Mouse (Mus musculus): ENCODE measurements around the gene Gm13271. TPM values are rescaled to one million over a fixed set of nuclear protein-coding genes. Genes with fewer than 3 reads are reported as not detected.
"Not testable (repeated sequence)": the region's sequence is repeated elsewhere in the genome, so short reads cannot be mapped to it uniquely, and the experiment has no call there.

The Gm13271 gene
- total and polyA plus RNA-seq, 2 experiments from 2014 or later = not detected

DNA sequence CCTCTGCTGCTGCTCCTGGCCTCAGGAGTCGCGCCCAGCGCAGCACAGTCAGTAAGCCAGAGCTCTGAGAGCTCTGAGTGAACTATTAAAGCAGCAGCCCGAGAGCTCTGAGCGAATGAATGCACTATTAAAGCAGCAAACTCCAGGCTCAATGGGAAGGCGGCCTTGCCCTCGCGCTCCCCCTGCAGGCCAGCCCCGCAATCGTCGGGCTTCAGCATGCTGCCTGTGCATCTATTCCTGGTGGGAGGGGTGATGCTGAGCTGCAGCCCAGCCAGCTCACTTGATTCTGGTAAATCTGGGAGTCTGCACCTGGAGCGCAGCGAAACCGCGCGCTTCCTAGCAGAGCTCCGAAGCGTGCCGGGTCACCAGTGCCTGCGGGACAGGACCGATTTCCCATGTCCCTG lies 3.0 kb downstream of the Gm13271 start:
- peak overlapping the region; percentile 58 for H3K4me2 ChIP-seq (ENCODE audit: low read depth, low read length)
- ATAC-seq (ENCODE audit: insufficient read depth, low read depth) (peak; percentile 100), DNase-seq (ENCODE audit: low spot score) (peak; percentile 89)
- H3K4me1 ChIP-seq (ENCODE audit: control insufficient read depth, insufficient read depth); H3K36me3 ChIP-seq (replicated peaks; ENCODE audit: control insufficient read depth, insufficient read depth, low read length); H3K27me3 ChIP-seq (ENCODE audit: control insufficient read depth, insufficient read depth, low read length); H3K9me3 ChIP-seq (replicated peaks; ENCODE audit: control insufficient read depth, low read length): not testable (repeated sequence)
- peak overlapping the region; percentile 52 for H3K4me3 ChIP-seq (ENCODE audit: low read depth, low read length)
- WGBS = under 1% methylated on average over 18 of the region's 21 CpGs
- TF ChIP-seq CTCF (IDR thresholded peaks at IDR 0.05; ENCODE audit: low read depth) = peak; percentile 60
- peak overlapping the region; percentile 89 for H3K27ac ChIP-seq (ENCODE audit: low read depth)
- H3K9ac ChIP-seq (replicated peaks; ENCODE audit: low read depth, low read length) = peak overlapping the region; percentile 61; the same call in 1 of the 2 replicates

DNA sequence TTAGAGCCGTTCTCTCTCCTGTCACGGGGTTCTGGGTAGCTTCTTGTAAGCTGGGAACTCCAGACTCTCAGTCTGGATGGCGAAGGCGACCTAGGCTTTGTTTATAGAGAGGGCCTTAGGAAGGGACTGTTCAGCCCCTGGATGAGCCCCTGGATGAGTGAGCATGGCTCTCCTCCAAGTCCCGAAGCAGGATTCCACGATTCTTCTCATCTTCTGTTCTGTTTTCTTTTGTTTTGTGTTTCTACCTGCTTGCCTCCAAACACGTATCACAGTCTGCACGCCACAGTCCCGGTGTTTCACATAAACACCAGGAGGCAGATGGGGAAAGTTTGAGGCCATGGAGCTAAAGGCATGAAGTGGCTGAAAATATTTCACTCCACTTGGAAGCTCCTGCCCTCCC lies 4.1 kb downstream of the Gm13271 start:
- DNase-seq (ENCODE audit: low spot score) = not testable (repeated sequence)

DNA sequence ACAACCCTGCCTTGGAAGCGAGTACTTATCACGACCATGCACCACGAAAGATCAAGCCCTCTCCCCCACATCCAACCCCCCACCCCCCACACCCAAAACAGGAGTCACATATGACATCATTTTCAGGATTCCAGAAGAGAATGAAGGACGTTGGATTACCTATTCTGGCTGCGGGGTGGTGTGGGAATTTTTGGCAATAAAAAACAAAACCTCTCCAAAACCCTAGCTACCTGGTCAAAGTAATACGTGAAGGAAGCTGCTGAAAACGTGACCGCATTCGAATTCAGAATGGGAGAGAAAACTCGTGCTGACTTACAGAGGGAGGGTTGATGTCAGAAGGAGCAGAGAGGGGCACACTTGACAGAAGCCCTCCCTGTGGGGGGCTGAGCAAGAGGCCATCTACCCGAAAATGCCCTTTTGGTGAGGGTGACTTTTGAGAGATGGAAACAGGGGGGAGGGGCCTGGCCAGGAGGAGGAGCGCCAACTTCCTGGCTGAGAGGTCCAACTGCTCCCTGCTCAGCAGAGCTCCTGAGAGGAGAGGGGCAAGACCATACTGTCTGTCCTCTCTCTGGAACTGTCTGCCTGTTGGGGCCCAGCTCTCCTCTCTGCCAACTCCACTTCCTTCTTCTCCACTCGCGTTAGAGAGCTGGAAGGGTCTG lies 5.1 kb downstream of the Gm13271 start, which contains the start of gene Gm13283:
TSS of gene Gm13283 (plus strand) at position 510 of the 659 bp plus-strand sequence.
- H3K27ac ChIP-seq (ENCODE audit: low read depth) = peak within 1 kb of the TSS; percentile 78; the same call in 1 of the 2 replicates
- peak within 1 kb of the TSS; percentile 37 for H3K4me3 ChIP-seq (ENCODE audit: low read depth, low read length)
- not testable (repeated sequence) for DNase-seq (ENCODE audit: low spot score); ATAC-seq (ENCODE audit: insufficient read depth, low read depth); H3K9me3 ChIP-seq (replicated peaks; ENCODE audit: control insufficient read depth, low read length); H3K4me1 ChIP-seq (ENCODE audit: control insufficient read depth, insufficient read depth); H3K36me3 ChIP-seq (replicated peaks; ENCODE audit: control insufficient read depth, insufficient read depth, low read length); H3K9ac ChIP-seq (replicated peaks; ENCODE audit: low read depth, low read length); H3K27me3 ChIP-seq (ENCODE audit: control insufficient read depth, insufficient read depth, low read length)
- H3K4me2 ChIP-seq (ENCODE audit: low read depth, low read length) = peak within 1 kb of the TSS; percentile 37
- 30% methylated on average over 6 of the region's 14 CpGs for WGBS

More for the DNA sequence above, 4.1 kb downstream of the Gm13271 start:
- not testable (repeated sequence) for H3K36me3 ChIP-seq (replicated peaks; ENCODE audit: control insufficient read depth, insufficient read depth, low read length); H3K9me3 ChIP-seq (replicated peaks; ENCODE audit: control insufficient read depth, low read length); H3K4me2 ChIP-seq (ENCODE audit: low read depth, low read length); H3K4me3 ChIP-seq (ENCODE audit: low read depth, low read length); H3K9ac ChIP-seq (replicated peaks; ENCODE audit: low read depth, low read length); H3K27me3 ChIP-seq (ENCODE audit: control insufficient read depth, insufficient read depth, low read length); H3K27ac ChIP-seq (ENCODE audit: low read depth); H3K4me1 ChIP-seq (ENCODE audit: control insufficient read depth, insufficient read depth); ATAC-seq (ENCODE audit: insufficient read depth, low read depth)
- 72% methylated on average over 9 of the region's 9 CpGs for WGBS

DNA sequence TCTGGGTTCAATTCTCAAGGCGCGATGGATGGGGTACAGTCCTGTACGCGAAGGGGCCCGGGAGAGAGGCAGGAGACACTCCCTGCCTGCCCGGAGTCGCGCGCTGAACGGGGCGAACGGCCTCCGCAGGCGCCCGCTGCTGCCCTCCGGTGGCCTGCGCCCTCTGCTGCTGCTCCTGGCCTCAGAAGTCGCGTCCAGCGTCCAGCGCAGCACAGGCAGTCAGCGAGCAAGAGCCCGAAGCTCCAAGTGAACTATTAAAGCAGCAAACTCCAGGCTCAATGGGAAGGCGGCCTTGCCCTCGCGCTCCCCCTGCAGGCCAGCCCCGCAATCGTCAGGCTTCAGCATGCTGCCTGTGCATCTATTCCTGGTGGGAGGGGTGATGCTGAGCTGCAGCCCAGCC lies 5.8 kb downstream of the Gm13271 start:
- under 1% methylated on average over 23 of the region's 28 CpGs for WGBS
- not testable (repeated sequence) for ATAC-seq (ENCODE audit: insufficient read depth, low read depth); H3K4me1 ChIP-seq (ENCODE audit: control insufficient read depth, insufficient read depth); H3K9ac ChIP-seq (replicated peaks; ENCODE audit: low read depth, low read length); H3K27me3 ChIP-seq (ENCODE audit: control insufficient read depth, insufficient read depth, low read length); H3K36me3 ChIP-seq (replicated peaks; ENCODE audit: control insufficient read depth, insufficient read depth, low read length); H3K9me3 ChIP-seq (replicated peaks; ENCODE audit: control insufficient read depth, low read length)
- peak overlapping the region; percentile 37 for H3K4me3 ChIP-seq (ENCODE audit: low read depth, low read length)
- peak overlapping the region; percentile 37 for H3K4me2 ChIP-seq (ENCODE audit: low read depth, low read length)
- peak overlapping the region; percentile 78; the same call in 1 of the 2 replicates for H3K27ac ChIP-seq (ENCODE audit: low read depth)
- TF ChIP-seq CTCF (IDR thresholded peaks at IDR 0.05; ENCODE audit: low read depth) = peak; percentile 66
- DNase-seq (ENCODE audit: low spot score) = peak; percentile 83

DNA sequence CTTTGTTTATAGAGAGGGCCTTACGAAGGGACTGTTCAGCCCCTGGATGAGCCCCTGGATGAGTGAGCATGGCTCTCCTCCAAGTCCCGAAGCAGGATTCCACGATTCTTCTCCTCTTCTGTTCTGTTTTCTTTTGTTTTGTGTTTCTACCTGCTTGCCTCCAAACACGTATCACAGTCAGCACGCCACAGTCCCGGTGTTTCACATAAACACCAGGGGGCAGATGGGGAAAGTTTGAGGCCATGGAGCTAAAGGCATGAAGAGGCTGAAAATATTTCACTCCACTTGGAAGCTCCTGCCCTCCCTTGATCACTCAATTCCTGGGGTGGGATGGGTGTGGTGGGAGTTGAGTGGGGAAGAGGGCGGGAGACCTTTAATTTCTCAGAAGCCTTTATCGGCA lies 7.1 kb downstream of the Gm13271 start:
- not testable (repeated sequence) for H3K4me2 ChIP-seq (ENCODE audit: low read depth, low read length); H3K36me3 ChIP-seq (replicated peaks; ENCODE audit: control insufficient read depth, insufficient read depth, low read length)
- 63% methylated on average over 6 of the region's 8 CpGs for WGBS

DNA sequence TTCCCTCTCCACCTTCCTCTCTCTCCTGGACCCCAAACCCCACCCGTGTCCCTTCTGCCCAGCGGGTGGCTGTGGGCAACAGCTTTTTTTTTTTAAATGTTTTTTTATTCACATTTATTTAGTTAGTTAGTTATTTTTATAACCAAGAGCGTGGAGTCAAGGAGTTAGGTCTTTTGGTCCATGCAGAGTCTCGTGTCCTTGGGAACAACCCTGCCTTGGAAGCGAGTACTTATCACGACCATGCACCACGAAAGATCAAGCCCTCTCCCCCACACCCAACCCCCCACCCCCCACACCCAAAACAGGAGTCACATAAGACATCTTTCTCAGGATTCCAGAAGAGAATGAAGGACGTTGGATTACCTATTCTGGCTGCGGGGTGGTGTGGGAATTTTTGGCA lies 7.7 kb downstream of the Gm13271 start:
- WGBS = 45% methylated on average over 8 of the region's 9 CpGs
- not testable (repeated sequence) for H3K27ac ChIP-seq (ENCODE audit: low read depth); H3K27me3 ChIP-seq (ENCODE audit: control insufficient read depth, insufficient read depth, low read length); H3K9me3 ChIP-seq (replicated peaks; ENCODE audit: control insufficient read depth, low read length); H3K36me3 ChIP-seq (replicated peaks; ENCODE audit: control insufficient read depth, insufficient read depth, low read length); H3K4me1 ChIP-seq (ENCODE audit: control insufficient read depth, insufficient read depth); H3K4me3 ChIP-seq (ENCODE audit: low read depth, low read length); DNase-seq (ENCODE audit: low spot score); ATAC-seq (ENCODE audit: insufficient read depth, low read depth); H3K9ac ChIP-seq (replicated peaks; ENCODE audit: low read depth, low read length); H3K4me2 ChIP-seq (ENCODE audit: low read depth, low read length)

More for the DNA sequence above, 7.1 kb downstream of the Gm13271 start:
- H3K4me3 ChIP-seq (ENCODE audit: low read depth, low read length); H3K4me1 ChIP-seq (ENCODE audit: control insufficient read depth, insufficient read depth); H3K27ac ChIP-seq (ENCODE audit: low read depth); H3K9ac ChIP-seq (replicated peaks; ENCODE audit: low read depth, low read length); DNase-seq (ENCODE audit: low spot score); H3K9me3 ChIP-seq (replicated peaks; ENCODE audit: control insufficient read depth, low read length); ATAC-seq (ENCODE audit: insufficient read depth, low read depth); H3K27me3 ChIP-seq (ENCODE audit: control insufficient read depth, insufficient read depth, low read length): not testable (repeated sequence)
